Mouse (Mus musculus) urinary bladder, postnatal 4 days (tissue): ENCODE results near the gene Gltp.

Experiments
- DNase-seq, 2 experiments: peaks; one replicate each; pipeline ENCODE4 v3.0.0; 2021 to 2022; ENCODE audit warnings: low spot score in 2 of 2

The Gltp gene

DNA sequence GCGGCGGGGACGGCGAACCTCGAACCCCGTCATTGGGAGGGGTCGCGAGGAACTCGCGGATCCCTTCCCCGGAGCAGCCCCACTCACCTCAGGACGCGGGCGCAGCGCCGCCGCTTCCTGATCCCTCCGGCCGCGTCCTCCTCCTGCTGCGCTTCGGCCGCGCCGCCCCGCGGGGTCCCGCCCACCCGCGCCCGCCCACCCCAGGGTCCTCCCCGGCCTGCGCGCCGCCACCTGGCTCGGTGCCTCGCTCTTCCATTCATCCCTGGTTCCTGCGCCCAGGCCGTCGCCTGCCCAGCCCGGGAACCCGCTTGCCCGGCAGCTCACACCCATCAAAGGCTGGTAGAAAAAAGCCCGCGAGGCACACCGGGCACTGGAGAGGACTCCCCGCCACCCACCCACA lies 32.5 kb downstream of the Gltp start, which contains the start of gene Trpv4:
TSS of gene Trpv4 (minus strand) at position 167 of the 400 bp plus-strand sequence.
- DNase-seq: no peak

DNA sequence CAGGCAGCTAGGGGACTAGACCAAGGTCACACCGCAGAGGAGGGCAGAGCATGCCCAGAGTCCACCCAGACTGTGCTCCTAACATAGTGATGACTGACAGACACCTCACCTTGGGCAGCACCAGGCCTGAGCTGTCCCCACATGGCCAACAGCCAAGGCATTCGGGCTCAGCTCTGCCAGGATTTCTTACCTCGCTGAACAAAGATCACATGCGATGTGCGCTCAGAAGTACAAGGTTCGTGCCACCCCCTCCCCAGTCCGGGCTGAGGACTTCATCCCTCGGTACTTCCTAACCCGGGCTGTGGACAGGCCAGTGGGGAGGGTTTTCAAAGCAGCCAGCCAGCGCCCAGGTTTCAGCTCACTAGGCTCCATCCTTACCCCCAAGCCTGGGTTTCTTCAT lies 33.4 kb downstream of the Gltp start:
- DNase-seq: no peak

DNA sequence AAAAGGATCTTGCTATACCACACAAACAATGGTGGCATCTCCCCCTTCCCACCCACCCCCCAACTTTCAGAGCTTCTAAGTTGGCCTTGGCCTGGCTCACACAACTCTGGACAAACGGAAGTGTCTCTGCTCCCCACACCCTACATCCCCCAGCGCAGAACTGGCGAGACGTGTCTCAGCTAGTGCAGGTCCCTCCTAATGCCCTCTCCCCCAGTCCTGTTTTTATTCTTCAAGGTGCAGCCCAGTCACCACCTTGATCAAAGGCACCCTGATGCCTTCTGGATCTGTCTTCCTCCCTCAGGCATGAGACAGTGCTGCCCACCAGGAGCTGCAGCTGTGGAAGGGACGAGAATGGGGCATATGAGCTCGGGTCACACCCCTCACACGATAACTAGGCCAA lies 34.5 kb downstream of the Gltp start:
- no peak for DNase-seq

DNA sequence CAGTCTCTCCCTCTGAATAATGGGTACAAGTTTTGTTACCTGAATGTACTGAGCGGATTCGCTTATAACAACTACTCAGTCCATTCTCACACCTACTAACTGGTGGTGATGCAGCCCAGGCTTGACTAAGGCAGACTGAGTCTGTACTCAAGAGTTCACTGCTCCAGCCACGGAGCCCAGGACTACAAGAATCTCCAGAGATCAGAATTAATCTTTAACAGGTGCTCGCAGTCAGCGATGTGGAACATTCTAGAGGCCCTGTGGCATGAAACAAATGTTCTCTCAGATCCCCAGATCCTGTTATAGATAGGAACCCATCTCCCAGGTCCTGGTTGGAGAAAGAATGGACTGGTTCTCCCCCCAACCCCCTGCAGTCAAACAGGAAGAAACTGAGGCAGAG lies 35.1 kb downstream of the Gltp start:
- DNase-seq: no peak

DNA sequence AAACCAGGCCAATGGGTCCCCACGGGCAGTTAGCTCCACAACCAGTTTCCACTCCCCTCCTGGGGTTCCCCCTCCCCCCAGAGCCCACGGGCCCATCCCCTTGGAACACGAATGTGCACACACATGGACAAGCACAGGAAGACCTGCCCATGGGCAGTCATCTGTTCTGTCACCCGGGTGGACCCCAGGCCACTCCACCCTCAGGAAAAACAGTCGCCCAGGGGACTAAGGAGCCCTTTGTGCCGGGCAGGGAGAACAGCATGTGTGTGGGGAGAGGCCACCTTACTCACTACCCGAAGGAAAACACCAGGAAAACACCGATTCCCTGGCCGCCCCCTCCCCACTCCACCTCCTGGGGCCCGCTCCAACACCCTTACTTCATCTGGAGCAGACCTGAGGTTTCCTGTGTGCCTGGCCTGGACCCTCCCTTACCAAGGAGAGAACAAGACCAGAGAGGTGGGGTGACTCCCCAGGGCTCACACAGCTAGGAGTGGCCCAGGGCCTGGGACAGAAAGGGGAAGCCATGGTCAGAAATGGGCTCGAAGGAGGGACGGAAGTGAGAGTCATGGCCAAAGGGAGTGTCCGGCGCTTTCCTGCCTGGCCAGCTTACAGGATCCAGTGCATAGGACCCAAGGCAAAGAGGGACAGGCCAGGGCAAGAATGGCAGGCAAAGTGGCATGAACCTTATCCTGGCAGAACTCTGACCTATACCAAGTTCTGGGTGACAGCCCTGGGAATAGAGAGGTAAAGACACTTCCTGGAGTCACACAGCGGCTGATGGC lies 36.9 kb downstream of the Gltp start:
- DNase-seq: no peak

DNA sequence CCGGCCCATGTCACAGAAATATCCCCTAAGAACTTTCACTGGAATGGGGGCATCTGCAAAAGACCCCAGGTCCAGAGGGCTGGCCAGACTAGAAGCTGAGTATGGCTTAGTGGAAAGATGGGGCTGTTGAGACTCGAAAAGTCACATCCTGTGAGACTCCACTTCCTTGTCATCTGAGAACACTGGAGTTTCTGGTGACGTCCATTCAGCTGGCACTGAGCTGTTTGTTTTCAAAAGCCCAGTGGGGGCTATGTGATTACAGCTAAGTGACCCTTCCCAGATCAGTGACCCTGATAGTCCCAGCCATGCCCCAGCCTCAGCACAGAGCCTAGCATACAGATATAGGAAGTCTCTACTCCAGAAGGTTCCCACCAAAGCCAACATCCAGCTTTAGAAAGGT lies 39.3 kb downstream of the Gltp start:
- DNase-seq: no peak

DNA sequence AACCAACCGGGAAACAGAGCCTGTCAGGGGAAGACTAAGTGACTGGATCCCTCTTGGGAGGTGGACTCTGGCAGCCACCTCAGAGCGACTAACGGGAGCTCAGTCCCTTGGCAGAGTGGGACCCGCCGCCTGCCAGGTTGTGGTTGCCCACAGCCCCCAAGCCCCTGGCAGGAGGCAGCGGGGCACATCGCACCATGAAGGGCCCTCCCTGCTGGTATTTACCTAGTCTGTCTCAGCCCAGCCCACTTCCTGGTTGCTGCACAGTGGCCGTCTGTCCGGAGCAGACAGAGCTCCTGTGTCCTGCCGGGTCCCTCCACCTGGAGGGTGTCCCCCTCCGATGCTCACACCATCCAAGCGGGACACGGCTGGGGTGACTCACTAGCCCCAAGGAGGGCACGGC lies 39.8 kb downstream of the Gltp start:
- DNase-seq: no peak

DNA sequence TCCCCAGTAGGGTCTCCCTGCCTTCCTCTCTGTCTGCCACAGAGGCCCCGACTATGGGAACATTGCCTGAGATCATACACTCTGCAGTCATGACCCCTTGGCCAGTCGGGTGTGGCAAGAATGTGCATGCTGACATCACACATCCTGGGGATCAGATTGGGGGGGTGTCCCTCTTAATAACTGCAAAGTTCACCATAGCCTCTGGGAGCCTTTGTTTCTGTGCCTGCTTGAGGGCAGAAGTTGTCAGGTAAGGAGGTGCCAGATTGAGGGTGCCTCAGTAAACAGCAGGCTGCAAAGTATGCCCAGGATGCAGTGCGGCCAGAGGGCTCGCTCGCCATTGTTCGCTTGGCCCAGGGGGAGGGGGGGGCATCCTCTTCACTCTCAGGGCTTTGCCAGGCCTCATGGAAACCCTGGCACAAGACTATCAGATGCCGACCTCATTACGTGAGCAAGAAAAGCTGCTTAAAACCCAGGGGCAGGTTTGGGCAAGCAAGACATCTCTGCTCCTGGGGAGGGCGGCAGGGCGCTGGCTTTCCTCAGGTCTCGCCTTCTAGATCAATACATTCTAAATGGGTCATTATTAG lies 42.0 kb downstream of the Gltp start:
- DNase-seq: no peak

DNA sequence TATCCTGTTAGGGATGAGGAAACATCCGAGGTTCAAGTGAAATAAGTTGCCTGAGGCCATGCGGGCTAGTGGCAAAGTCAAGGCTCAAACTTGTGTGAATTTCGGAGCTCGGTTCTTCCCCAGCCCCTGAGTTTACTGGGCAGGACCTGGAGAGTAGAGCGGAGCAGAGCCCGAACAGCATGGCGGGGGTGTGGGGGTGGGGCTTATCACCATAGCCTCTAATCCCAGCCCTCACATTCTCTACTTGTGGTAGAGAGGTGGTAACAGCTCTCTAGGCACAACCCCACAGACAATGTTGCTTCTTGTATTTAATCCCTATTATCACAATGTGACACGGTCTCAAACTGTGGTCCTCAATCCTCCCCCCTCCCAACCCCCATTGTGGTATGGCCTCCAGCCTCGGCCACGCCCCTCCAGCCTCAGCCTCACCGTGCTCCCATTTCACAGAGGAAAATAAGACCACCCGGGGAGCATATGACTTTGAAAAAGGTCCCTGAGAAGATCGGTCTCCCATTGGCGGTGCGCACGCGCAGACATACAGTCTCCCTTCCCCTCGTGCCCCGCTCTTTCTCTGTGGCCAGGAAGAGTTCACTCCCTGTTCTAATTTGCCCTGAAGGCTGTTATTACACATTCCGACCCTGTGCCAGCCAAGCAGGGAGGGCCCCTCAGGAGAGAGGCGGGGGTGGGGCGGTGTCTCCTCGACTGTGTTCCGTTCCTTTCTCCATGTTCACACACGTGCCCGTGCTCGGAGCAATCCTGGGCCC lies 43.4 kb downstream of the Gltp start:
- peak; percentile 51 to 66 for DNase-seq

DNA sequence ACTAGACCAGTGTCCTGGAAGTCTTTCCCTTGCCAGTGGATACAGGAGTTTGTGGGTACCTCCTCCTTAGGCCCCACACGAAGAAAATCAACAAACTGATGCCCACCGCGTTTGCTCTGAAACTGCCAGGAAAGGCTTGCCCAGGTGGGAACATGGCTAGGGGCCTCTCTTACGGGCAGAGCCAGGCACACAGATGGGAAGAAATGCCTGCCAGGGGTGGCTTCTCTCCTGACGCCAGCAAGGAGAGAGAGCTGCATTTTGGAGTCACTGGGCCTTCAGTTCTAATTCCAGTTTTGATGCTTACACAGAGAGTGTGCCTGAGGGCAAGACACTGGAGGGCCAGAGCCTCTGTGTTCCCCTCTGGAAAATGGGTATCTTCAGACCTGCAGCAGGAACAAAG lies 44.9 kb downstream of the Gltp start:
- DNase-seq: no peak

DNA sequence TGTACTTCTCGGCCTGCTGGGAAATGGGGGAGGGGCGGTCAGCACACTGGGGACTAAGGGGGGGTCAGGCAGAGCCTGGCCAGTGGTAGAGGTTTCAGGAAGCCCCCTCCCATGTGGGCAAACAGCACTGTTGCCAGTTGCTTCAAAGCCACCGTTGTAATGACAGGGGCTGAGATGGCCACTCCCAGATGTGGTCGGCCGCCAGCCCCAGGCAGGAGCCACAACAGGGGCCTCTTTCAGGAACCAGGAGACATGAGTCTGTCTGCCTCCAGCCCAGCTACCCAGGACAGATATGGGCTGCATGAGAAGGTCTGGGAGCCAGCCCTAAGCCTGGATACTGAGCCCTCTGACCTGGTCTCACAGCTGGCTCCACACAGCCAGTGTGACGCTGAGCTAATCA lies 45.9 kb downstream of the Gltp start:
- DNase-seq: no peak

DNA sequence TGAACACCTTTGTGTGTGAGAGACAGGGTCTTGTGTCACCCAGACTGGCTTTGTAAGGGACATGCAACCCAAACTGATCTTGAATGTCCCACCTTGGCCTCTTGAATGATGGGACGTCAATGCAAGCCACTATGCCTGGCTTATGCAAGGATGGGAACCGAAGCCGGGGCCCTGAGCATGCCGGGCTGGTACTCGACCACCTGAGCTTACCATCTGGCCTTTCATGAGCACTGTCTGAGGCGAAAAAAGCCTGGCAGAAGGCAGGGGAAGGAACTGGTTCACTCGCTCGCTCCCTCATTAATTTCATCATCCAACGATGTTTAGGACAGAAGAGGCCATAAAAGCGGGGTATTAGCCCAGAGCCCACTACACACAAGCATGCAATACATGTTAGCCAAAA lies 50.0 kb downstream of the Gltp start:
- DNase-seq: no peak

DNA sequence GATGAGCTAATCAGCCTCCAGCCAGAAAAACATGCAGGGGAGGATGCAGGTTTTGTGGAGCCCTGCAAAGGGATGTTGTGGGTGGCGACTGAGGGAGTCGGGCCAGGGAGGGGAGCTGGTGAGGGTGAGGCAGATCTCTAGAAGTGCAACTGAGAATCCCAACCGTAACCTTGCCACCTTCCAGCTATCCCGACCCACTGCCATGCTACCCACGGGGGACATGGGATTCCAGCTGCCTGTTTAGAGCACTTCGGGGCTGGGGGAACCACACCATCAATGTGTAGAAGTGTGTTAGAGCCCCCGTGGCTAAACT lies 51.2 kb downstream of the Gltp start:
- DNase-seq: no peak

DNA sequence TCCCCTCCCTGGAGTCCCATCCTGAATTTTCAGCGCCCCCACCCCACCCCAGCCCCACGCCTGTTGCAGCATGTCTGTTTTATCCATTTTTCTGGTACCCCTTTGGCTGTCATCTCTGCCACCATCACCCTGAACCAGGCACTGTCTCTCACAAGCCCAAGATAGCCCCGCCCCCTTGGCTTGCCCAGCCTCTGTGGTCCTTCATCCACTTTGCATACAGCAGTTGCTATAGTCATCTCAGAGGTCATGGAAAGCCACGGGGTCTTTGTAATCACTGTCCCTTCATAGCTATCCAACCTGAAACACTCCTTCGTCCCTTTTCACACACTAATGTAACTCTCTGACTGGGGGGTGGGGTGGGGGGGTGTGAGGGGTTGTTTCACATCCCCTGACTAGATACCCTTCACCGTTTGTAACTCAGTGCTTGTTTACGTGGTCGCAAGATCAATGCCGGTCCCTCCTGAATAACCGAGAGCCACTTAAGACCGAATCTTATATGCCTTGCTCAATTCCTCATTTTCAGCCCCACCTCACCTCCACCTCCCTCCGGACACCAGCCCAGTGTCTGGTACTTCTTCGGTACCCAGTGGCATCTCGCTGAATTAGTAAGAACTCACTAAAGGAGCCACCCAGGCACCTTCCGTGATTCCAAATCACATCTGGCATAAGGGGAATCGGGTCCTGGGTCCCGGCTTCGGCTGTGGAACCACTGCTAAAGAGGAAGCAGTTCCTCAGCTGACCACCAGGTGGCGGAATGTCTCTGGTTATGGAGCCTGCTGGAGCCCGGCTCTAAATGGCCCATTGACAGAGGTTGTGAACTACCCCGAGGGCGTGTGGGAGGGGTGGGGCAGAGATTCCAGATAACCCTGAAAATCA lies 51.8 kb downstream of the Gltp start:
- DNase-seq: peak; percentile 77 to 92

DNA sequence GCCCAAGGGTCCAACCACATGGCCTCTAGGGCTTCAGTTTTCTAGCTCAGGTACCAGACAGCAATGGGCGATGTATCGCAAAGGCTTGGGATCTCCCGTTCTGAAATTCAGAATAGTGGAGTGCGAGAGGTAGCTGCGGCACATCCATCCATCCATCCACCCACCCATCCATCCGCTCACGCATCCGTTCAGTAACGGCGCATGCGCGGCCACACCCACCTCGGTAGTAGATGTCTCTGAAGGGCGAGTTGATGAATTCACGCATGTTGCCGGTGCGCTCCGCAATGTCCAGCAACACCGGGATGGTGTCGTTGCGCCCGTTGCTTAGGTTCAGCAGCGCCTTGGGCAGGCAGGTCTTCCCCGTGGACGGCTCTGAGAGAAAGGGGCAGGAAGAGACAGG lies 54.7 kb downstream of the Gltp start:
- no peak for DNase-seq

DNA sequence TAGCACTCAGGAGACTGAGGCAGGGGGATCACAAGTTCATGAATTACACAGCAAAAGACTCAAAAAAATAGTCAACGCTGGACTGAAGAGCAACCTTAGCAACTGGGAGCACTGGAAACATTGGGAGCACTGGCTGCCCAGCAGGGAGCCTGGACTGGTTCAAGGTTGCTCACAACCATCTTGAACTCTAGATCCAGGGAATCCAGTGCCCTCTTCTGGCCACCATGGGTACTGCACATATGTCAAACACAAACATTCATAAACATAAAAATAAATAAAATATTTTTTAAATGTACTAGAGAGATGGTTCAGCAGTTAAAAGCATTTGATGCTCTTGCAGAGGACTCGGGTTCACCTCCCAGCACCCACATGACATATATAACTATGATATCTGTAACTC lies 59.4 kb downstream of the Gltp start:
- DNase-seq: no peak

DNA sequence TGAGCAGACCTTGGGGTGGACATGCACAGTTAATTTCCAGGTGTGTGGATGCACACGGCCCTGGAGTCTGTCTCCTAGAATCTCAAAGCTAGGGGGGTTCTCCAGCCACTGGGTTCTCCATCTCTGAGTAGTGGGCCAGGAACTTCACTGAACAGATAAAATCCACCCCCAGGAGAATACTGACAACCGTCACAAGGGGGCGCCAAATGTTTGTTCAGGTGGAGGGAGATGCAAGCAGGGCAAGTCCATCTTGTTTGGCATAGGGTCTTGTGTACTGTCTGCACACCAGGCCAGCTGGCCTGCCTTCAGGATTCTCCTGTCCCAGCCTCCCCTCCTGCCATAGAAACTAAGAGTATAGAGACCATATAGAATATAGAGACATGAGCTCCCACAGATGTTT lies 65.2 kb downstream of the Gltp start:
- peak in 1 of 2 experiments; percentile 74 for DNase-seq

DNA sequence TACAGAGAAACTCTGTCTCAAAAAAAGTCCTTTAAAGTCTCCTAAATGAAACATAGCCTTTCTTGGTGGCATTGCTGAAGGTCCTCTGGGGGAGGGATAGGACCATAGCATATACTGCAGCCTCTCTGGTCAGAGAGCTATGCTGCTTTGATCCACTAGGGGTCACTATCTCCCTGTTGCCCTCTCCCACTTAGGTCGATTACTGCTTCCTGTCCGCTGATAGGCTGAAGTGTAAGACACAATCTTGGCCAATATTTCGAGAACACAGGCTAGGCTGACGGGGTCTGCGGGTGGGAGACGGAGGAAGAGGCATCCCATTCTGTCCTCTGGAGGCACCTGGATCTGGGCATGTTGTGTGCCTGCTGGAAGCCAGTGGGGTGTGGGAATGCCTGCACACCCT lies 70.5 kb downstream of the Gltp start:
- DNase-seq: no peak
